Mouse (Mus musculus): ENCODE data around the gene Cryaa. TPM values are rescaled to one million over a fixed set of nuclear protein-coding genes. Genes with fewer than 3 reads are reported as not detected.

Cryaa gene
- polyA plus RNA-seq, 1 experiment from 2014 or later: 14.2 TPM

DNA sequence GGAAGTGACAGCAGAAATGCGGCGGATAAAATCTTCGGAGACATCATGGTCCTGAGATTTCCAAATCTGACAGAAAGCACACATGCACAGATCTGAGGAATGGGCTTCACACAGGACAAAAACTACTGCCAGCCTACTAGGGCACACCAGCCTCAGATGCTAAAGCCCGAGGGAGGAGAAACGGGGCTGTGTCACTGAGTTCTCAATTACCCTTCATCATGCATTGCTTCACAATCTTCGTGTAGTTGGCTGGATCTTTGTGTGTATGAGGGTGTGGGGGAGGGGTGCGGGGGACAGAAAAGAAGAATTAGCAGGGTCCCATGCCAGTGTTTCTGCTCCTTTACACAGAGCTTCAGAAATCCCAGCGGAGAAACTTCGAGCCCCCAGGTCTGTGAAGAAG, 36.1 kb downstream of the Cryaa start:
- Histone ChIP-seq H3K36me3 (no peaks in the 10 kb centered on the region), H3K27me3 (no peaks in the 10 kb centered on the region), H3K9me3 (replicated peaks) (no peaks in the 10 kb centered on the region), H3K4me3 (replicated peaks) (no peak overlapping the region), H3K4me2 (replicated peaks) (no peak overlapping the region), H3K9ac (no peak overlapping the region), H3K27ac (replicated peaks) (no peak overlapping the region), H3K4me1 (peaks cover 6% of the 10 kb centered on the region; the same call in 1 of the 2 replicates)
- 59% methylated on average over 9 of the region's 9 CpGs for WGBS
- ATAC-seq (ENCODE audit: insufficient number of reproducible peaks, low FRiP score, low TSS enrichment, low read depth): no peak

DNA sequence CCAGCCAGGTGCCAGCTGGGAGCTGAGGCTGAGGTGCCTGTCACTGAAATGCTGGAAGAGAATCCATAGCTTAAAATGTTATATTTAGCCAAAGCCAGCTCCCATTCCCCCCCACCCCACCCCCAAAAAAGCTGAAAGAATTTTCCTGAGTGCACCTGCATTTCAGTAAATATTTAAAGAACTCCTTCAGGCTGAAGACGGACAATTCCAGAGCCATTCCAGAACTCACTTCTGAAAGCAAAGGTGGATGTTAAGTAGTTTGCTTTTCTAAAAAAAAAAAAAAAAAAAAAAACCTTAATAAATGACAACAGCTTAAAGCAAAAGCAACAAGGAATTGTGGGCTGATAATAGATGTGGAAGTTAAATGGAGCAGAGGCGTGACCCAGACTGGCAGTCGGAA, 36.5 kb downstream of the Cryaa start:
- WGBS: 78% methylated on average over 3 of the region's 3 CpGs
- no peak for ATAC-seq (ENCODE audit: insufficient number of reproducible peaks, low FRiP score, low TSS enrichment, low read depth)
- Histone ChIP-seq H3K9ac (no peak overlapping the region), H3K4me3 (replicated peaks) (no peak overlapping the region), H3K4me1 (peaks cover 6% of the 10 kb centered on the region; the same call in 1 of the 2 replicates), H3K27ac (replicated peaks) (no peak overlapping the region), H3K9me3 (replicated peaks) (no peaks in the 10 kb centered on the region), H3K36me3 (no peaks in the 10 kb centered on the region), H3K27me3 (no peaks in the 10 kb centered on the region), H3K4me2 (replicated peaks) (no peak overlapping the region)

DNA sequence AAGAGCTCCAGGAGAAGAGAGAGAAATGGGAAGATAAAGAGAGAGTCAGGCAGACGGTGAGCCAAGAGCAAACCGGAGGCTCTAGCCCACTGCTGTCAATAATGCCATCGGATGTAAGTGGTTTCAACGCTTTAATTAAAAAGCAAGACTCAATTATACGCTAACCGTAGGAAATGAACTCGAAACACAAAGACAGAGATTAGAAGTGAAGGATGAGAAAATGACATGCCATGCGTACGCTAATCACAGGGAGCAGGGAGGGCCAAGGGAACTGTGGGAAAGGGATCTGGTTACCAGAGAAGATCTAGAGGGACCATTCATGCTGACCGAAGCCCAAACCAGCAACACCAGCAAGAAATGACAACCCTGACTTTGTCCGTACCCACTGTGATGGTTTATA, 37.4 kb downstream of the Cryaa start:
- Histone ChIP-seq H3K4me1 (peaks cover 6% of the 10 kb centered on the region; the same call in 1 of the 2 replicates), H3K4me3 (replicated peaks) (no peak overlapping the region), H3K36me3 (no peaks in the 10 kb centered on the region), H3K27ac (replicated peaks) (no peak overlapping the region), H3K9ac (no peak overlapping the region), H3K4me2 (replicated peaks) (no peak overlapping the region), H3K9me3 (replicated peaks) (no peaks in the 10 kb centered on the region), H3K27me3 (no peaks in the 10 kb centered on the region)
- ATAC-seq (ENCODE audit: insufficient number of reproducible peaks, low FRiP score, low TSS enrichment, low read depth): no peak
- 67% methylated on average over 11 of the region's 11 CpGs for WGBS

DNA sequence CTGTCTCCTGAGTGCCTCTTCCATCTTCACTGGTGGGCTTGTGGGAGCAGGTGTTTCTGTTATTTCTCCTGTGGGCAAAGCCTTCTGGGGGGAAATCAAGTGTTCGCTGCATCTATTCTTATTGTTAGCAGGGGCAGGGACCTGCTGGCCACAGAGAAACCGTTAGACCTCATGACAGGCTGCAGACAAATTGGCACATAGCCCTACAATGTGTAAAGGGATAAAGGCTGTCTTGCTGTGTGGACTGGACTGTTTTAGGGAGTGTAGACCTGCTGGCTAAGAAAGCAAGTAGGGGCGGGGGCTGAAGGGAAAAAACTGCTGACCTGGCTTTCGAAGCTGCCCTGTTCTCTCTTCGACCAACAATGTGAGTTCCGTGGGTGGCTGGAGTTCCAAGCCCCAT, 44.0 kb downstream of the Cryaa start:
- Histone ChIP-seq H3K4me2 (replicated peaks) (no peak overlapping the region), H3K4me1 (0 out of 2 replicates have a peak, but pooled peaks cover 13% of the 10 kb centered on the region), H3K27ac (replicated peaks) (no peak overlapping the region), H3K27me3 (no peaks in the 10 kb centered on the region), H3K9ac (no peak overlapping the region), H3K36me3 (no peaks in the 10 kb centered on the region), H3K4me3 (replicated peaks) (no peak overlapping the region), H3K9me3 (replicated peaks) (no peaks in the 10 kb centered on the region)
- WGBS: 77% methylated on average over 6 of the region's 6 CpGs
- ATAC-seq (ENCODE audit: insufficient number of reproducible peaks, low FRiP score, low TSS enrichment, low read depth): no peak

DNA sequence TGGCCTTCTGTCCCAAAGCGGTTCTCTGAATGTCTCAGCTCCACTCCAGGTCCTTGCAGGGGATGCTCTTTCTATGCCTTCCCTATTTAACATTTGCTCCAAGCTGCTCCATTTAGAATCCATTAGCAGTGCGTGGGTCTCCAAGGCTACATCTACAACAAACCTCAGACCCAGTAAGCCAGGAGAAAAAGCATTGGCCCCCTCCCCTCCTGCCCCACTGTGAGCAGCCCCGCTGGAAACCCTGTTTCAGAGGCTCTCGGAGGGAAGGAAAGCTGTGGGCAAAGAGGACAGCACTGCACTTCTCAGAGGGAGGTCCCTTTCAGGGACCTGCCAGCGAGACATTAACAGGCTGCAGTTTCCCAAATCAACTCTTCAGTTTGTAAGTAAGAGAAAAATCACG, 47.8 kb downstream of the Cryaa start:
- Histone ChIP-seq H3K4me3 (replicated peaks) (no peak overlapping the region), H3K27ac (replicated peaks) (no peak overlapping the region), H3K9me3 (replicated peaks) (no peaks in the 10 kb centered on the region), H3K4me1 (peaks cover 29% of the 10 kb centered on the region), H3K27me3 (no peaks in the 10 kb centered on the region), H3K36me3 (no peaks in the 10 kb centered on the region), H3K4me2 (replicated peaks) (no peak overlapping the region), H3K9ac (no peak overlapping the region)
- WGBS: 24% methylated on average over 6 of the region's 6 CpGs
- no peak for ATAC-seq (ENCODE audit: insufficient number of reproducible peaks, low FRiP score, low TSS enrichment, low read depth)

DNA sequence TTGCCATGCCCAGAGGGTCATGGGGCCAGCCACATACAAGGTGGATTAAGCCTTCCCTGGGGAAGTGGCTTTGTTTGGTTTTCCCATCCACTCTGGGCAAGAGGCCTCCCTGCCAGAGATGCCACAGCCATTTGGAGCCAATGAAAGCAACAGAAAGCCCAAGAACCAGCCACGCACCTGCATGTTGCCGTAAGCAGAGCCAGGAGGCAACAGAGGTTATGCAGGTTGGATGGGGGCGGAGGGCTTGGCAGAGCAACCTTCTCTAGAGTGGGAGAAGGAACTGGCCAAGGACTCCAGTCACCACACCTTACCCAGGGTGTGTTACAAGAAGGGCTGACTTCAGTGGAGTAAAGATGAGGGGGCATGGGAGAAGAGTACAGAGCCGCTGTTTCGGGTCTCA, 48.6 kb downstream of the Cryaa start:
- peaks cover 35% of the 10 kb centered on the region for H3K4me1 ChIP-seq
- no peak overlapping the region for H3K9ac ChIP-seq
- WGBS: 94% methylated on average over 5 of the region's 5 CpGs
- no peak overlapping the region for H3K27ac ChIP-seq (replicated peaks)
- no peaks in the 10 kb centered on the region for H3K27me3 ChIP-seq
- no peaks in the 10 kb centered on the region for H3K36me3 ChIP-seq
- no peak for ATAC-seq (ENCODE audit: insufficient number of reproducible peaks, low FRiP score, low TSS enrichment, low read depth)
- H3K4me3 ChIP-seq (replicated peaks): no peak overlapping the region
- no peak overlapping the region for H3K4me2 ChIP-seq (replicated peaks)
- H3K9me3 ChIP-seq (replicated peaks): no peaks in the 10 kb centered on the region

DNA sequence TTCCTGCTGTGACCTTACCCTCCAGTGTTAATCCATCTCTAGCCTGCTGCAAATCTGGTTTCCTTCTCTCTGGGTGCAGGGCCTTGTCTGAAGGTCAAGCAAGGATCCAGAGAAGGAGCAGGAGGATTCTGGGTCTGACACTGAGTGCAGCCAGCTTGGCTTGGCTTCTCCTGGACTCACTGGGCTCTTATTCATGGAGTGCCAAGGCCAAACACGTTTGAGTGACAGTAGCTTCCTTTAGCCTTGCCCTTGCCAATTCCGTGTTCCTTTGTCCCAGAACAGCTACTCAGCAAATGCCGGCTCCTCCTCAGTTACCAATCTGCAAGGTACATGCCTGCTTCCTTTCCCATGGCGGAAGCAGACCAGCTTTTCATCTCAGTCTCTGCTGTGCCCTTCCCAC, 49.6 kb downstream of the Cryaa start:
- no peak for ATAC-seq (ENCODE audit: insufficient number of reproducible peaks, low FRiP score, low TSS enrichment, low read depth)
- Histone ChIP-seq H3K4me1 (peaks cover 35% of the 10 kb centered on the region), H3K4me2 (replicated peaks) (no peak overlapping the region), H3K4me3 (replicated peaks) (no peak overlapping the region), H3K9ac (no peak overlapping the region), H3K36me3 (no peaks in the 10 kb centered on the region), H3K27me3 (no peaks in the 10 kb centered on the region), H3K27ac (replicated peaks) (0 out of 2 replicates have a peak overlapping the region, but pooled peaks have one; percentile 28), H3K9me3 (replicated peaks) (no peaks in the 10 kb centered on the region)
- WGBS: 65% methylated on average over 4 of the region's 4 CpGs

DNA sequence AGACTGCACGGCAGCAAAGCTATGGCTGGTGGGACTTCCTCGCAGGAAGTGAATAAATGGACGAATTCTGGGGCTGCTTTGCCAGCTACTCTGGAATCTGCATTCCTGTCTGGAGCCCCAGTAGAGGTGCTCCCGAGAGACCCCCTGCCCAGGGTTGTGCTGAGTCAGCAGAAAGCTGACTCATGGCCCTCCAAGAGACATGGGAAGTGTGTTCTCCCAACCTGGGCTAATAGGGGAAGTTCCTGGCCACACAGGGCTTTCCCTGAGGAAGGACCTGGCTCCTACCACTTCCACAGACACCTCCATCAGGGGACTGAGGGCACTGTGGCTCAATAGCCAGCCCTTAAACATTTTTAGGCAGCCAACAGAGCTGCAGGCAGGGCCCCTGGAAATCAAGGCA, 50.4 kb downstream of the Cryaa start:
- ATAC-seq (ENCODE audit: insufficient number of reproducible peaks, low FRiP score, low TSS enrichment, low read depth): no peak
- H3K4me2 ChIP-seq (replicated peaks): no peak overlapping the region
- no peaks in the 10 kb centered on the region for H3K9me3 ChIP-seq (replicated peaks)
- no peak overlapping the region for H3K4me3 ChIP-seq (replicated peaks)
- no peak overlapping the region for H3K9ac ChIP-seq
- WGBS: 56% methylated on average over 4 of the region's 4 CpGs
- no peaks in the 10 kb centered on the region for H3K36me3 ChIP-seq
- peaks cover 37% of the 10 kb centered on the region for H3K4me1 ChIP-seq
- H3K27me3 ChIP-seq: no peaks in the 10 kb centered on the region
- 0 out of 2 replicates have a peak overlapping the region, but pooled peaks have one; percentile 4 for H3K27ac ChIP-seq (replicated peaks)

DNA sequence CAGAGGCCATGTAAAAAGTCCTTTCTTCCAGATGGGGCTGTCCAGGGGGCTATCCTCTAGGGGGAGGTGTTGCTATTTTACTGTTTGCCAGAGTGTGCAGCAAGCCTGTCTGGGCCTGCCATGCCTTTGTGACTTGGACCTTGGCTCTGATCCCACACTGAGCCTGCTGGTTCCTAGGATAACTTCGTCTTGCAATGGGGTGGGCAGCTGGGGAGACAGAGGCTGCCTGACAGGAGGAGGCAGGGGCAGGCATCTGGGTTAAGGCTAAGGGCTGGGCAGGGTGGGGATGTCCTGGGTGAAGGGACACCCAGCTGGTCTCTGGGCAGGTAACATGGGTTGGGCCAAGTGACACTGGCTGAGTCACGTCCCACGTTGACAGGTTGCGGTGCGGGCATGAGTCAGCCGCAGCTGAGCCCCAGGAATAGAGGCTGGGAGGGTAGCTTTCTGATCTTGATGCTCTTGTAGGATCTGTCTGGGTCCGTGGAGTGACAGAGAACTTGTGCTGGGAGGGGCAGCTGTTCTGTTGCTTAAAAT, 51.4 kb downstream of the Cryaa start:
- Histone ChIP-seq H3K27ac (replicated peaks) (peak overlapping the region; percentile 4; the same call in 1 of the 2 replicates), H3K4me3 (replicated peaks) (no peak overlapping the region), H3K36me3 (no peaks in the 10 kb centered on the region), H3K4me2 (replicated peaks) (no peak overlapping the region), H3K9ac (no peak overlapping the region), H3K4me1 (peaks cover 37% of the 10 kb centered on the region), H3K9me3 (replicated peaks) (no peaks in the 10 kb centered on the region), H3K27me3 (no peaks in the 10 kb centered on the region)
- ATAC-seq (ENCODE audit: insufficient number of reproducible peaks, low FRiP score, low TSS enrichment, low read depth): peak; percentile 44
- 70% methylated on average over 7 of the region's 7 CpGs for WGBS

DNA sequence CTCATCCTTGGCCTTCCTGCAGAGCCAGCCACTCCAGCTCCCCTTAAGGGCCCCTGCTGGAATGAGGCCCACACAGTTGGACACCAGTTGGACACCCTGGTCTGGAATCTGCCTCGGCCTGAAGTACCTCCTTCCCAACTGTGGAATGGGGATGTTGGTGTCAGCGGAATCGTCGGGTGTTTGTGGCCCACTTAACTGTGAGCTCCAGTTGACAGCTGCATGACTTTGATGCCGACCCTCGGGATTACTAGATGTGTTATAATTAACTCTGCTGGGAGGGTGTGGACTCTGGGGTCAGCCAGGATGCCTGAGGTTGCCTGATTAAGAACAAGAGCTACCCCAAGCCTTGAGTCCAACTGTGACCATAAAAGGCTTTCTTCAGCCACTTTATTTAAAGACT, 53.4 kb downstream of the Cryaa start:
- no peaks in the 10 kb centered on the region for H3K9me3 ChIP-seq (replicated peaks)
- no peaks in the 10 kb centered on the region for H3K36me3 ChIP-seq
- no peak overlapping the region for H3K27ac ChIP-seq (replicated peaks)
- no peak overlapping the region for H3K4me3 ChIP-seq (replicated peaks)
- 43% methylated on average over 6 of the region's 6 CpGs for WGBS
- no peak overlapping the region for H3K4me2 ChIP-seq (replicated peaks)
- no peak overlapping the region for H3K9ac ChIP-seq
- peak; percentile 26; the same call in 1 of the 2 replicates for ATAC-seq (ENCODE audit: insufficient number of reproducible peaks, low FRiP score, low TSS enrichment, low read depth)
- no peaks in the 10 kb centered on the region for H3K27me3 ChIP-seq
- peaks cover 34% of the 10 kb centered on the region for H3K4me1 ChIP-seq

Measured in embryonic facial prominence, embryonic 15.5 days (tissue).